Mouse (Mus musculus) 3T3-L1 (cell line): ENCODE results near the gene Nrxn3.

Source experiments
- DNase-seq: peaks from one replicate; pipeline ENCODE4 v3.0.0-alpha.2; 2015; ENCODE audit warnings: low read depth, low spot score

Gene Nrxn3

DNA sequence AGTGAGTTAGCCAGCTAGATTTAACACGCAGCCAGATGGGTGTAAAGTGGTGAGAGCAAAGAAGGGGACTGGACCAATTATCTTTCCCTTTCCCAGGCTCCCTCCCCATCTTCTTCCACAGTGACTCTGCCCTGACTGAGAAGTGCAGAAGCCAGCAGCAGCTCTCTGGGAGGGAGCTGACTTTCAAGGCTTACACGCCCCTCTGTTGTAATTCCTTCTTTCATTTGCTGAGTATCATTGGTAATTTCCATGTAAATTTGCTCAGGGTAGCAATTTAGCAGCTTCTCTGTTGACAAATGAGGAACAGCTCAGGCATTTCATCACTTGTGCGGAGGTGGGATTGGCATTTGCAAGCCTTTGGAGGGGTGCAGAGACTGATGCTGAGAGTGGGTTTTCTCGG is 976.8 kb downstream of the Nrxn3 start:
- no peak for DNase-seq

DNA sequence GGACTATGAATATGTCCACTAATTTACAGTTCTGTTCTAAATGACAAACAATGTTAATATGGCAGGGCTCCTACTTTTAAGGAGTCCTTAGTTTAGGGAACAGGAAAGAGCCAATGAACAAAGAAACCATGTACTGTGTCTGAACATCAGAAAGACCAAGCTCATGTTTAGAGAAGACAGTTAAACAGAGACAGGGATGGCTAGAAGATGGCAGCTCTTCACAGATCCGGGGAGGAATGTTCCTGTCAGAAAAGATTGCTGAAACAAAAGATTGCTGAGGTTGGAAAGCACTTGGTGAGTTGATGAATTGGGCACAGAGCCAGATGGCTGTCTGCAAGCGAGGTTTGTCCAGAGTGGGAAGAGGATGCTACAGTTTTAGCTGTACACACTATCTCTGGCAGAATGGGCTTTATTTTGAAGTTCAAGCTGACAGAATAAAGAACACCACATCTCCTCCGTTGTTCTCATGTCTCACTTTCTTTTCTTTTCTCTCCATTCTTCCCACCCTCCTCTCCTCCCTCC is 978.3 kb downstream of the Nrxn3 start:
- DNase-seq, result no peak

DNA sequence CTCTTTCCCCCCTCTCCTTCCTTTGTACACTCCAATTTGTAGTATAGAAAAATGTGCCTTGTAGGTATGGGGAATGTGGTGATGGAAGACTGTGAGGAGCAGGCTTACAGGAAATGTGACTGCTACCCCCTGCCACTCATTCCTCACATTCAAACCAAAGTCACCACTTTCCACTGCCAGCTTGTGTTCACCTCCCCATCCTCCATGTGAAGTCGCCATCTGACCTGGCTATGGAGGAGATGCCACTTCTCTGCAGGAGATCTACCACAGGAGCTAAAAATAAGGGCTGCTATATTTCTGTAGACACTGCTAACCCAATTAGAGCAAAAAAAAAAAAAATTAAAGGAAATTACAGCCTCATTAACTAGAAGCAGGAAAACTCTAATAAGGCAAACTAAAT is 980.3 kb downstream of the Nrxn3 start:
- DNase-seq, result no peak

DNA sequence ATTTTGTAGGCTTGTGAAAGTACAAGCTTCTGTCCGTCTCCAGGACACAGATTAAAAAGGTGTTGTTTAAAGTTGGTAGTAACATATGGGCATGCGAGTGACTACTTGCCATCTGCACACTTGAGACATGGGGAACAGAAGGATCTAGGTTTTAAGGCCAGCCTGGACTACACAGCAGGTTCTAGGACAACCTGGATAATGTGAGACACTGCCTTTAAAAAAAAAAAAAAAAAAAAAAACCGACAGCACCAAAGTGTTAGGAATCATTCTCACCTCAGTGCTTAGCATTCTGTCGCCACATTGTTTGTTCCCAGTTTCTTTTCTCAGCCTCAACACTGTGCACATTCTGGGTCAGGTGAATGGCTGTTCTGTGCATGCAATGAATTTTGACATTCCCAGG is 985.2 kb downstream of the Nrxn3 start:
- no peak for DNase-seq

DNA sequence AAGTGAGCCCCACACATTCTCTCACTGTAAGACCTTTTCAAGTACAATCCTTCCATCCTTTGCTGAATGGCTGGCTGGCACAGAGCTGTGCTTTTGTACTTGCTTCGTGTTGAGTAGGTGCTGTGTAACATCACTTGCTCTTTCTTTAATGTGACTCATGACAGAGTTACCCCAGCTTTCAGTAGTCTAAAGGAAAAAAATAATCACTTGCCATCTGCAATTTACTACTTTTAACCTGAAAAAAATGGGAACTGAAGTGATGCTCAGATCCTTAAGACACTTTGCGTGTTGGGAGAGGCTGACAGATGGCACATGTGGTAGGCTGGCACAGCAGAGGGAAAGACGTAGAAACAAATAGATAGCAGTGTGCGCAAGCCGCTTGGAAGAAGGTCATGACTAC is 987.8 kb downstream of the Nrxn3 start:
- DNase-seq, result no peak

DNA sequence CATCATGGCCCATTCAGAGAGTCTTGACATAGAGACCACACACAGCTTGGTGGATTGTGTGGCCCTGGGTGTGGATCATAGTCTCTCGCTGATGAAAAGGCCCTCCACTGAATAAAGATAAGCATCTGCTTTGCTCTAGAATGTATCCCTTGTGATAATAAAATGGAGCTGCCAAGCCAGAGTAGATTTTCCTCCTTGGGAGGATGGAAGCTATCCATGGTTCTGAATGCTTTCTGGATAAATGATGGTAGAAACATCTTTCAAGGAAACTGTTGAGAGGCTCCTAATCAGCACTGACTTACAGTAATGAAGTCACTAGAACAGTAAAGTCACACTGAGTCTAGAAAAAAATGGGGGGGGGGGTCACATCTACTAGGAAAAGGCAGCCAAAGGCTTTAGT is 989.1 kb downstream of the Nrxn3 start:
- DNase-seq, result no peak

DNA sequence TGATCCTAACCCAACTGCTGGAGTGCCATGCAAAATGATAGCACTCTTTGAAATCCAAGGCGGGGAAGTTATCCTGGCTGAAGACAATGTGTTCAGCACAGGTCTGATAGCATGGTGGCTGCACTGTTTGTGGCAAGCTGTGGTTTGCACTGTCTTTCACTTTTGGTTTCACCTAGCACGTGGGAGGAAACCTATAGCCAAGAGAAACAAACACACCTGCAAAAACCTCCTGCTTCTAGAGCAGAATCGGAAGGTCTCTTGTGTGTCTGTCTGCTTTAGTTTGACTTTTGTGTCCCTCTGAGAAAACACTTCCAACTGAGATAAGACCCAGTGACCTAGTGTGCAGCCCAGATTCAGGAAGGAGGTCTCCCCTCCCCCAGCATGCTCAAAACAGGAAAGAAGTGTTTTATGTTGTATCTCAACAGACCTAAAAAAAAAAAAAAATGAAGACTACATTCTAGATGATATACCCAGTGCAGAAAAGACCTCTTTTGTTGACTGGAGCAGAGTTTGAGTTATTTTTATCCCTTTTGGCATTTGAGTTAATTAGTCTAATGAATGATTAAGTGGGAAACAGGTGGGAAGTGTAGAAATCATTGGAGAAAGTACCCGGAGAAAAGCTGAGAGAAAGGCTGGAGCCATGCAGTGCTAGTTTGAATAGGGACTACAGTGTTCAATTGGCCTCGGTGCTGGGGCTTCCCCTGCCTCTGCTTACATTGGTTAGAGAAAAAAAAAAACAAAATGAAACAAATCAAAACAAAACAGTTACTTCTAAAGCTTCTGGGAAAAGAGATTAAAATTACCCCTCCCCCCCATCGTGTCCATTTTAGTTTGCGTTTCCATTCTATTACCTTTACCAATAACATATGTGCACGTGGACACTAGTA is 996.8 kb downstream of the Nrxn3 start:
- DNase-seq, result no peak

DNA sequence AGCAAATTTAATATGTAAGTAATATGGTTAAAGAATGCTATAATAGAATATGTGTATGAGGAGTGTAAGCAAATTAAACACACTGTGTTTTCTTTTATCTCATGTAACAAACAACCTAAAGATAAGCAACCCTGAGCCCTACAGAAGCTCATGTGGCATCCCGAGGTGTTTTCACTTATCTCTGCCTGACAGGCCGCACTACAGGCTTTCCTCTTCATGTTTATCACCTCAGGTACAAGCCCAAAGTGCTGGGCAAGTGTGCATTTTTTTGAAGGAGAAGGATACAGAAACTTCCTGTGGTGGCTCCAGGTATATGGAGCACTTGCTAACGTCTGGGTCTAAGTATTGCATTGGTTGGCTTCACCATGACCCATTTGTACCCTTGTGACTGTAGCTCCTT is 998.3 kb downstream of the Nrxn3 start:
- no peak for DNase-seq

DNA sequence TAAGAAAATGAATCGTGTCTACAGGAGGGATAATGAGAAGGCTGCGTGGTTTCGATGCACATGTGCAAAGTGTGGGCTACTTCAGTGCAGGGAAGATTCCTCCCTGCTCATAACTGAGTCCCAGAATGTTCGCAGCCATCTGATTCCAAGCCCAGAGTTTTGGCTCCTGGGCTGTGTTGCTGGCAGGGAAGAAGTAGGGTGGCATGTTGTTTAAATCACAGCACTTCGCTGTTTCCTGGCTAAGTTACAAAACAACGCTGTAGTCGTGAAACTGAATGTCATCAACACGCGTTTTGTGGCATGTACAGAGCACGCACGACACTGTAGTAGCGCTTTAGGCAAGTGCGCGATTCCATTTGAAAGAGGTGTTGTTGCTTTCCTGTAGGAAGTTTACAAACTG is 999.8 kb downstream of the Nrxn3 start:
- no peak for DNase-seq

DNA sequence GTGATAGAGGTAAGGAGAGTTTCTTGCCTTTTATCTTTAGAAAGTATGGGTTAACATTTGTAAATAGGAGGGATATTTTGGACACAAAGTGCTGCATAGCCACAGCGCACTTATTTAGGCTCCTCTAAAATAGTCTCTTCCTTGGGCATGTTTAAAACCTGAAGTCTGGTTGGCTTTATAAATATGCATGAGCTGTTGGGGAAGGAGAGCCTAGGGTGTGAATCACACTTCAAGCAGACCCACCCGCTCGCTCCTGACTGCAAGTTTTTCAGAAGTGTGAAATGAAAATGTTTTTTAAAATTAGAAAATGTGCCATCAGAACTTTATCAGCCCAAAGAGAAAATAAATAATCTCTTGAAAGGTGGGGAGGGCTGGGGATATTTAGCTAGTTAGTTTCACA is 1001.4 kb downstream of the Nrxn3 start:
- no peak for DNase-seq

DNA sequence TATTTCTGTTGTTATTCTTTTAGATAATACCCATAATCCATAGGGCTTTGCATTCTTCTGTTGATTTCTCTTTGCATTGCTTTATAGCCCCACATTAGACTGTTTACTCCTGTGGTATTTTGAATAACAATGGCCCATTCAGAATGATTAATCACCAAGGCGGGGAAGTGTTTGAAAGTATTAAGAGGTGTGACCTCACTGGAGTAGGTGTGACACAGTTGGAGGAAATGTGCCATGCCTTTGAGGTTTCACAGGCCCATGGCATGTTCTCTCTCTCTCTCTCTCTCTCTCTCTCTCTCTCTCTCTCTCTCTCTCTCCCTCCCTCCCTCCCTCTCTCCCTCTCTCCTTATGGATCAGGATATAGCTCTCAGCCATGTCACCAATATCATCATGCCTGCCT is 1019.6 kb downstream of the Nrxn3 start:
- no peak for DNase-seq

DNA sequence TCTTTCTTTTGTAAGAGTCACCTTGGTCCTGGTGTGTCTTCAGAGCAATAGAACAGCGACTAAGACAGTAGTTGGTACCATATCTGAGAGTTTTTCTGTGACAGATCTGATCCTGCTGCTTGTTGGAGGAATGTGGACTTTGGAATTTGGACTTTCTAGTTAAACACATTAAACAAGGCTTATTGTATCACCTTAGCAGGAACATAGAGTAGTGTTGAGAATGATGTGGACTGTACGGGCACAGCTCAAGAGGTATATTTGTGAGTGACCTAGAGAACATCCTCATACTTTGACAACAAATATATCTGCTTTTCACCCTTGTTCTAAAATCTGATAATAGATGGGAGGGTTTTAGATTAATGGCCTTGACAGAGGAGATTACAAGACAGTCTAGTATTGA is 1020.1 kb downstream of the Nrxn3 start:
- DNase-seq, result no peak

DNA sequence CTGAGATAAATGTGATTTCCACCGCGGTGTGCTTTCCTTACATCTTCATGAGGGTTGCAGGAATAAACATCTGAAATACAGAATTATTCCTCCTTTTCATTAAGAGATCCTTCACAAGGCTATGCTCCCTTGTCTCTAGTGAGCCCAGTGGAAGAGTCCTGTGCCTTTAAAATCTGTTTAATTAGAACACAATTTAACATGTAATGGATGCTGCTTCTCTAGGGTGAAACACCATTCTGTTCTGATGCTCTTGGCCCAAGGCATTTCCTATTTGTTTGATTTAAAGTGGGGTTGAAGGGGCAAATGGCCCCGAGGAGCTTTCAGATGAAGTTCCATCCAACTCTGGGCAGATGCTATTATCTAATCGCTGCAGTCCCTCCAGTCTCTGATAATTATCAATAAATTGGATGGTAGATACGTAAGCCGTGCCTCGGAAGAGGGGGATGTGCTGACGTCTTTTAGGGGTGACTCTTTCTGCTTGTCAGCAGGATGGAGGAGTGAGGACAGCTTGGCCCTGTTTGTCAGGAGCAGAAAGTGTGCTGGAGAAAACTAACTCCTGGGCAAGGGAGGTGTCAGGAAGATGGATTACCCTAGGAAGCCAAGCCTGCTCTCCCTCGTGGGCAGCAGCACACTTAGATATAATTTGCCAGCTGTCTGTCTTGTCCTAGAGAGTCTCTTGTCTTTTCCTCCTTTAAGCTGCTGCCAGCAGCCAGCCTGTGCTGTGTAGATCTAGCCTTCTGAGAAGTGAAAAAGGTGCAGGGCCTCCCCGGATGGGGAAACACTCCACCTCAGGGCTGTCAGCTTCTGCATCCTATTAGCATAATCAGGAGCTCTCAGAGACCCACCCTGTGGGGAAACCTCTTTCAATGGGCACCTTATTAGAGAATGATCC is 1041.8 kb downstream of the Nrxn3 start:
- no peak for DNase-seq

DNA sequence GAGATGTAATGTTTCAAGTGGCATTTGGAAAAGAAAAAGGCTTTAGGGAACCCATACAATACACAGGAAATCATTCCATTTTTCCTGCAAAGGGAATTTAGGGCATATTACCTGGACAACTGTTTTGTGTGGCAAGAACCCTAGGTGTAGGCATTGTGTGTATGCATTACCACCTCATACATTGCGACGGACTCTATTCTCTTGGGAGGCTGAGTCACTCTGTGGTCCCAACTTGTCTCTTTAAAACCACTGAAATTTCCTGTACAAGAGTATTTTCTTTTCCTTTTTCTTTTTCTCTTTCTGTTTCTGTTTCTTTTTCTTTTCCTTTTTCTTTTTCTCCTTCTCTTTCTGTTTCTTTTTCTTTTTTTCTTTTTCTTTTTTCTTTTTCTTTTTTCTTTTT is 1042.5 kb downstream of the Nrxn3 start:
- DNase-seq, result no peak

DNA sequence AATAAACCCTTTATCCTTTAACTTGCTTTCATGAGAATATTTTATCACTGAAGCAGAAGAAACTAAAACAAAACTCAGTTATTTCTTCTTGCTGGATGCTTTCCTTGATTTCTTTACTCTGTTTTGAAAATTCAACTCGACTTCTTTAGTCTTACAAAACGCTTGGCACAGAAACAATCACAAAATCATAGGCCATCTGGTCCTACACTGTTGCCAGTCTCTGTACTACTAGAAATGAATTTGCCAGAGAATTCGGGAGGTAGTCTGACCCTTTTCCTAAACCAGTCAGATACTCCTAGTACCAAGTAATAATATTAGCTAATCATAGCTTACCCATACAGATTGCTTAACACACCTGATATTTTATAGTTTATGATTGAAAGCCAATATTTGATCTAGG is 1066.1 kb downstream of the Nrxn3 start:
- no peak for DNase-seq

DNA sequence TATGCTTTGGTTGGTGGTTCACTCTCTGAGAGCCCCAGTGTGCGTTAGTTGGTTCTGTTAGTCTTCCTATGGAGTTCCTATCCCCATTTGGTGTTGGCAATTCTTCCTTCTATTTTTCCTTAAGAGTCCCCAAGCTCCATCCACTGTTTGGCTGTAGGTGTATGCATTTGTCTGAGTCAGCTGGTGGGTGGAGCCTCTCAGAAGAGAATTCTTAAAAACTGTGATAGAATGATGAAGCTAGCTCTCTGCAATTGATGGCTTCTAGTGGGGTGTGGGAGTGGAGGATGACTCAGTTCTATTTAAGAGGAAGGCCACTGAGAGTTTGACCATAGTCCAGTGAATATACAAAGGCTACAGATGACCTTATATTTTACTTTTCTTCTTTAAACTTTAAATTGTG is 1067.3 kb downstream of the Nrxn3 start:
- no peak for DNase-seq

DNA sequence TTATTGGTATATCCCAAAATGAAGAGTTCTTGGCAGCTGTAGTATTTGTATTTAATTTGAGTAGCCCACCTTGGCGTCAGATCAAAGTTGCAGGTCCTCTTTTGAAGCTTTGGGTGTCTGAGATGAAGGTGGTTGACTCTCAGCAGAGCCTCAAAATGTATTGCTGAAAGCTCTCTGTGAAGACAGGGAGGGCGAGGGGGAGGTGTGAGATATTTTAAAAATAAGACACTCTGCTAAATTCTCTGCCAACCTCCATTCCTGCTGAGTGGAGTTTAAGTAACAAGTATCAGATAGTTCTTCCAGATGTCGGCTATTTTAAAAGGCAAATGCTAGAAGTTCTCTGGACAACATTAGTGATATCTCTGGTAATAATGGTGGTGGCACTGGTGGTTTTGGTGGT is 1069.2 kb downstream of the Nrxn3 start:
- DNase-seq, result no peak

DNA sequence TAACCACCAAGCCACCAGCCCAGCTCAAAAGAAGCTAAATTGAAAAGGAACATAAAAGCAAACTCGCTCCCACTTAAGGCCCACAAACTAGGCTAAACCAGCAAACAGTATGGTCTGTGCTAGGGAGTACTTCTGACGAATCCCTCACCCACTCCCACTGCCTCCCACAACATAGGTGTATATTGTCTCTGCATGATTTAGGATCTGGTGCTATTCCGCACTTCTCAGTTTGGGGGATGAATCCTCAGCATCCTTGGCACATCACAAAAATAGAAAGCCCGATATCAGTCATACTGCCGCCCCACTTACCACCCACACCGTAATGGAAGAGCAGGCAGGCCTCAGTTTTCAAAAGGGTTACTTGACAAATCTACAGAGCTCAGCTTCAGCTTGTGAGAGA is 1072.1 kb downstream of the Nrxn3 start:
- DNase-seq, result no peak

DNA sequence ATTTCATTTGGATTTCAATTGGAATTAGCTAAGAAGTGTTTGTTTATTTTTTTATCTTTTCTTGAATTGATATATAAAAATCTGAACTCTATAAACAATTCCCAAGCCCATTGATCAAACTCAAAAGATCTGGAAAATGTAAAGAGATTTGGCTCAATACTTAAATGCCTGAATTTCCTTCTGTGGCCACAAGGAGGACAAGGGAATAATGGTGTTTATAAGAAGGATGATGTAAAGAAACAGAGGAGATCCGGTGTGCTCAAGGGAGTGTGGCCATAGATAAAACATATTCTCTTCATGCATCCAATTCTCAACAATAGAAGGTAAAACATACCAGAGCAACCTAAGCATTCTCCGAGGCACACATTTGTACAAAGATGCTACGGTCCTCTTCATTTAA is 1085.5 kb downstream of the Nrxn3 start:
- DNase-seq, result peak; percentile 9

DNA sequence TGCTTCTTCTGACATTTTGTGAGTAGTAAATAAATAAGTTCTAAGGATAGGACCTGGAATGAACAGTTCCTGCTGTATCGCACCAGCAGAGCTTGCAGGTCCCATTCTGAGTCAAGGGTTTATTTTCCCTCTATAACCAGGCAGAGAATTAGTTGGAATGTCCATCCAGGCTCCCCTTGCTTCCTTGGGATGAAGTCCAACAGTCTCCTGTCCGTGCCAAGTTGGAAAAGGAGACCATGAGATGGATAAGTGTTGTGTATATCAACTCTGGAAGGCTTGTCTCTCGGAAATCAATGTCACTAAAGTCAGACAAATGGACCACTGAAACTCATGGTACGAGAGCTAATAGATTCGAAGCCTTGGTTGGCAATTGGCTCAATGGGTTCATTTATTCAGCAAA is 1087.5 kb downstream of the Nrxn3 start:
- DNase-seq, result no peak

DNA sequence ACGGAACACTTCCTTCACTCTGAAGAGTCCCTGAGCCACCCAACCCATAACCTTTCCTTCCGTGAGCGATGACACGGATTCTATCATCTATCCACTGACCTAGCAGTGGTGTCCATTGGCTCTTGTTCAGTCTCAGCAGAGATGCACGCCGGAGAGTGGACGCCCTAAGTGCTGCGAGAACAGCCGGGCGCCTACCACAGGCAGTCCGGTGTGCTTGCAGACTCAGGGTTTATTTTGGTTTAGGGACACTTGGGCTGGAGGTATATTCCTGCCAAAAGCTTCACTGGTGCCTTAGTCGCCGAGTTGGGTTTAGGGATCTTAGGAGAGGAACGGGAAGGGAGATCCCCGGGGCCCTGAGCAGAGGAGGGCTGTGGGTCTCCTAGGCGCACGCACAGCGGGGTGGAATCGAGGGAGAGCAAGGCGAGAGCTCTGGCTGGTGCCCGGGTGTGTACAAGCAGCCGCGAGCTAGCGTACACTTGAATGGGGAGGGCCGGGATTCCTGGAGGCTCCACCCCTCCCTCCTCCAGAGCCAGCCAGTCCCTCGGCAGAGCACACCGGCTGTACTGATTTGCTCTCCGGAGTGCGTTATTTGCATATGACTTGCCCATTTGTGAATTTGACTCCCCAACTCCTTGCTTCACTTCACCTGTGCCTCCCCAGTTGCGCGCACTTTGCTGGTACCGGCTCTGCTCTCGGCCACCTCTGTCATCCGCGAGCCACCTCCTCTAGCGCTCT is 1089.3 kb downstream of the Nrxn3 start:
- DNase-seq, result no peak
